Mouse (Mus musculus) 3134 (cell line): Measurements from ENCODE around the gene Olfr461.
"Not testable (repeated sequence)": the region's sequence is repeated elsewhere in the genome, so short reads cannot be mapped to it uniquely, and the experiment has no call there.

ENCODE experiments used
- DNase-seq: peaks from one replicate; pipeline ENCODE4 v3.0.0-alpha.2; 2011; ENCODE audit warnings: low spot score; ENCODE audit not compliant: insufficient read length; ENCODE audit errors: extremely low read depth

Gene Olfr461

DNA sequence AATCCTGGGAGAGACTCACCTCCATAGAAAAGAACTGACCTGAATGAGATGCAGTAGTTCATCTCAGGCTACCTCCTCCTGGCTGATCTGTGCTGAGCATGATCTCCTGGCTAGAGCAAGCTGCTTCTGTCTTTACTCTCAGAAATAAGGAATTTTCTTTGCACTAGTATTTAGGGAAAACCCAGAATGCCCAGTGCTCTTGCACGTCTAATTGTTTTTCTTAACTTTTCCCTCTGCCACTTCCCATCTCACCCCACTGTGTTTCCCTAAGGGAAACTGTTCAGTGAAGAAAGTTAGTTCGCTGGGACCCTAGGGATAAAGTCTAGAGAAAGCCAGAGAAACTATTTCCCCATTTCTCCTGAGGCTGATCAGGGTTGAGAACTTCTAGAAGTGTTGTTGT is at the start of gene Olfr461:
Gene Olfr461, minus strand, starts transcription at position 101 of the 400 bp plus-strand sequence.
- DNase-seq, result no peak

DNA sequence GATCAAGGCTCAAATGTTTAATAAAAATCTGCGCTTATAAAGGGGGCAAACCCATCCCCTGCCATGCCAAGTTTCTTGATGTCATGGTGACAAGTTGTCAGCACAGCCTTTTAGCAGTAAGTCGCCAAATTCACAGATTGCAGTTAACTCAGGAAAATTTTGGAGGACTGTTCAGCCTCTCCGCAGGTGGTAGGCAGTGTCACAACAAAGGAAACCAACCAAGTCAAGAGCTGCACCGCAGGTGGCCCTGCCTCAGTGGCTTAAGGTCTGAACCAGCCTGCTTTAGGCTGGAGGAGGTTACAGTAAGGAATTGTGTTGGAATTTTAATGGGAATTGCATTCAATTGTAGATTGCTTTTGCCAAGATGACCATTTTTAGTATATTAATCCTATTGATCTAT is 43.7 kb upstream of the Olfr461 start:
- not testable (repeated sequence) for DNase-seq

DNA sequence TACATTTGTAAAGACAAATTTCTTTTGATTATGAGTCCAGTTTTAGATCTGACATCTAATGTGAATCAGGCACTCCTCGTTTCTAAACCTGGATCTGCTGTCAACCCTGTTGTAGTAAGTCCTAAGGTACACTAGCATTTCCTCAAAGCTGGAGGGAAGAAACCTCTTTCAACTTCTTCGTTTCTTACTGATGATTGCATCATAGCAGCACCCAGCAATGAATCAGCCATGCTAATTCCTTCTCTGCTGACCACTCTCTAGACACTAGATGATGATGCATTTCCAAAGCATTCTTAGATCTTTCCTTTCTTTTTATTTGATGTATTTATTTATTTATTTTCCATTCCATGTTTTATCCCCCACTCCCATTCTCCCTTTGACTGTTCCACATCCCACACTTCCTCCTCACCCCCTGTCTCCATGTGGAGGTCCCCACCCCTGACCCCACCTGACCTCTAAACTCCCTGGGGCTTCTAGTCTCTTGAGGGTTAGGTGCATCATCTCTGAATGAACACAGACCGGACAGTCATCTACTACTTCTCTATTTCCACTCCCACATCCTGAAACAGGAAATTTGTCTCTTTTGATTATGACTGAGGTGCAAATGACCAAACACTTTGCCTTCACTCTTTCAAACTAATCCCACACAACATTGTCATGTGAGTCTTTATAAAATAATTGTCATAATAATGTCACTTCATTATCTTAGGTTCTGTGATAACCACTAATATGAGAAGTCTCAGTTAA is 40.1 kb upstream of the Olfr461 start:
- no peak for DNase-seq

DNA sequence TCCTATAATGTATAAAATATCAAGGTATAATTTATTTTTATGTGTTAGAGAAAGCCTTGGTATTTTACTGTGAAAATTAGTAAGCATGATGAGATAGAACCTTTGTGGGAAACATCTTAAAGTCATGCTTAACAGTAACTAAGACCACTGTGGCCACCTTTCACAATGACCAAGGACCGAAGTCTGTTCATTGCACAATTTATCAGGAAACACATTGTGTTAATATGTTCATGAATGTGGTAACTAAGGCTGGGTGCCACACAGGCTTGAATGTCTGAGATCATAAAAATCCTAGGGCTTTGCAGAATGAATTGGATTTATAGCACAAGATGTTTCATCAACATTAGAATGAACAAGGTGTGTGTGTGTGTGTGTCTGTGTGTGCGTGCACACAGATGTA is 33.5 kb upstream of the Olfr461 start:
- no peak for DNase-seq

DNA sequence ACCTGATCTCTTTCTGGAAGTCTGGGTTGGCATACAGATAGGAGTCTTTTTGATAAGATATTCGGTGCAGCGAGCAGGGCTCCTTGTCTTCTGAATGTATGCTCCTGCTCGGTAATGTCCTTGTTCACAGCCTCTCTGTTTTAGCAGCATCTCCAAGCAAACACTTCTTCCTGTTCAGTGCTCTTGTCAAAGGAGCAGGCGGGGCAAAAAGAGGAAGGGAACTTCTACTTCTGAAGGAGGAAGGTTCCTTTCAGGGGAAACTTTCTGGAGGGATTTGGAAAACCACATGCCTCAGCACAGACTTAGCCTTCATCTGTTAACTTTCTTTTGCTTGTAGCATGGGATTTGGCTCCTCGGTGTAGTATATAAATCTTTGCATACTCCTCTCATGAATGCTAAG is 30.8 kb upstream of the Olfr461 start, which contains the start of gene Clec5a:
Gene Clec5a, minus strand, starts transcription at position 177 of the 400 bp plus-strand sequence.
- DNase-seq, result no peak

DNA sequence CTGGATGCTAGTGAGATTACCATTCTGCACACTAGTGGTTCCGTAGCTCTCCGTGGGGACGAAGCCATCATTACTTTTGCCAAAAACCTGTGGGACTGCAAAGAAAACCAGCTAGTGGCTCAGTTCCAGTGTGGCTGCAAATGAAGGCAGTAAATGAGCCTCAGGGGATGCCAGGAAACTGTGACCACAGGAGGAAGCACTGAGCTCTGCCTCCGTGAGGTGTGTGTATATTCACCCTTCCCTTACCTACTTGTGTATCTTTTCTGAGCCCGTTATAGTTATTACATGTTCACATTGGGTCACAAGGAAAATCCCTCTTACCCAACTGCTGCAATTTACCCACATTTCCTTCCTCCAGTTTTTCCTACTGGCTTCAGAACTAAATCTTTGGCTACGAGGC is 29.5 kb upstream of the Olfr461 start:
- DNase-seq, result no peak

DNA sequence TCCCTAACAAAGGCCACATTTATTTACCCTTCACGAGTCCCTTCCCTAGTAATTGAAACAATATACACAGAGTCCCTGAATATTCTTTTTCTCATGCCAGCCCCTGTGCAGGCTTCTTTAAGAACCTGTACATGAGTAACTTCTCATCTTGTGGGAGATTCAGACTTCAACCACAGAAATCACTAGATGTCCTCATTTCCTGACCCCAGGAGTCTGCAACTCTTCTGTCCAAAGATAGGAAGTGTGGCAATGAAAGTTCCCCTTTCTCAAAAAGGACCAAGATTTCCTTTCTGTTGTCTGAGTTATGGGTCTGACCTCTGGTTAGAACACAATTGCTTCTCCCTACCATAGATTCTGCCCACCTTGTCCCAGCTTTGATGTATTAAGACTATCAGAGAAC is 21.5 kb upstream of the Olfr461 start:
- DNase-seq, result no peak

DNA sequence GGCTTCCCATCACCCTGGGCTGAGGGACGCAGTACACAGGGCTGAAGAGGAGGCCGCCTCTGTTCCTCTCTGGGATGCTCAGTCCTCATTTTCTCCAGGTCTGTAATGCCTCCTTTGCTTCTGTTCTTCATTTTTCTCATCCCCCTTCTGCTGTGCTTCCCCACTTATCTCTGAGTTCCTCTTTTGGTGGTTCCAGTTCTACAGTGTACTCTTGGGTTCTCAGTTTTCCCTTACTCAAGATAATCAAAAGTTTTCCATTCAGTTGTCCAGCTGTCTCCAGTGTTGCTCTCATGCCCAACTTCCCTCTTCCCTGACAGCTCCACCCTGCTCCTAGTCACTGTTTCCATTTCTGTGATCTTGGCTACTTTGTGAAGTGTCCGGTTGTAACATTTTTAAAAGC is 18.8 kb upstream of the Olfr461 start:
- DNase-seq, result no peak

DNA sequence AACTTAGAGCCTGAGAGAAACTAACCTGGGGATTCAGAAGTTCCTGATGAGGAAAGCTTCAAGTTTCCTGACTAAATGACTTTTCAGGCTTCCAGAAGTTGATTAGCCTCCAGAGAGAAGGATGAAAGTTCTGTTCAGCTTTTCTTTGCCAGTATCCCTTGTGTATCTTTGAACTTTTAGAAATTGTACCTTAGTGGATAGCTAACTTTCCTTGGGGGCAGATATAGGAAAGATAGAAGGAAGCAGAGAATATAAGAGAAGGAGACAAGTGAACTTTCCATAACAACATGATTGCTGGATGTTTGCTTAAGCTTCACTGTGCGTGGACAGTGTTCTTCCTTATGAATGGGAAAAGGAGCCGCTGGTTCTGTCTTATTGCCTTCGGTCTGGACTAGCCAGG is 14.3 kb upstream of the Olfr461 start, which contains the start of gene Olfr460:
Gene Olfr460, plus strand, starts transcription at position 301 of the 400 bp plus-strand sequence.
- no peak for DNase-seq

DNA sequence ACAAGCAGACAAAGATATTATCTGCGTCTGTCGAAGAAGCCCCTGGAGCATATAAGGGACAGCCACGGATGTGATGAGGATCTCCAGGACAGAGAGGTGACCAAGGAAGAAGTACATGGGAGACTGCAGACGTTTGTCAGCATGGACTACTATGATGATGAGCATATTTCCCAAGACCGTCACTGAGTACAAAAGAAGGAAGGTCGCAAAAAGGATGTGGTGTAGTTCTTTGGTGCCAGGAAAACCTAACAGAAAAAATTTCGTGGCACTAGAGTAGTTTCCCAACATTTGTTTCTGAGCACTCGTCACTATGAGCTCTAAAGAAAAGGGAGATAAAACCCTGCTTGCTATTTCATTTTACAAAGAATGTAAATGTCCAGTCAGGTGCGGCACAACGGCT is 10.2 kb downstream of the Olfr461 start:
- no peak for DNase-seq

DNA sequence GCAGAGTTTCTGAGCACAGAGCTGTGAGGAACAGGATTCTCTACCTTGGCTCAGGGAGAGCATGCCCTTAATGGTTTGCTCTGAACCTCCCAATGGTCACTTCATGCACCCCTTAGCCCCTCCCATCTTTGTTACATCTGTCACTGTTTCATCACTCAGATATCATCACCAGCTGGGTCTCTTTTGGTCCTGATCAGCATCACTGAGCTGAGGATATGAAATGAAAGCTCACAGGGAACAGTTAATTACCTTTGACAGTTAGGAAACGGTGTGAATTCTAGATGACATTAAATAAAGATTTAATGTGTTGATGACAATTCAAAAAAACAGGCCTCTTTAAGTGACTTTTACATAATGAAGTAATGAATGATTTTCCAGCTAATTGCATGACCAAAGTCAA is 35.4 kb downstream of the Olfr461 start, which contains the start of gene Prss37:
Gene Prss37, minus strand, starts transcription at position 101 of the 400 bp plus-strand sequence.
- DNase-seq, result no peak

DNA sequence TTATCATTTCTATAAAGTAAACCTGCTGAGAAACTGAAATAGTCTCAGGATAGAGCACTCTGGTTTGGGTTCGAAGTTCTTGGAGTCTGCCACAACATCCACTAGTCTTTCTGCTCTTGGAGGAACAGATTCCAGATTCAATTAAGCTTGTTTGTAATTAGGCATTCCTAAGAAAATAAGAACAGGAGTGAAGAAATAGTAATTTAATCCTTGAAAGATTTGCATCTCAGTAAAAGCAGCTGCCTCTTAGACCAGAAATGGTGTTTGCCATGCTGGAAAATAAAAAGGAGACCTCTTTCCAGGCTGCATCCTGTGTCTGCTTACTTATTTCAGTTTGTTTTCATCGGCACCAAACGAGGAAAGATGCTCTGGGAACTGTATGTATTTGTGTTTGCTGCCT is 61.6 kb downstream of the Olfr461 start, which contains the start of gene Tas2r108:
Gene Tas2r108, plus strand, starts transcription at position 301 of the 400 bp plus-strand sequence.
- no peak for DNase-seq
